Mouse (Mus musculus) heart, postnatal 0 days (tissue): ENCODE data around the gene Ndufb10. TPM values are rescaled to one million over a fixed set of nuclear protein-coding genes. Genes with fewer than 3 reads are reported as not detected.

Experiments used
- ATAC-seq: fragments of 200-750 bp; cut with Nextera tagmentation; 2 replicates; pipeline ENCODE4 v1.8.0; 2017; ENCODE audit warnings: low read depth, moderate number of reproducible peaks, moderate library complexity; ENCODE audit not compliant: insufficient read depth
- DNase-seq: peaks from one replicate; pipeline ENCODE4 v3.0.0-alpha.2; 2016; ENCODE audit warnings: low spot score
- H3K27ac ChIP-seq: fragments of 300-500 bp; sonication (generic); 2 replicates; pipeline ENCODE4 v1.5.1; 2014; ENCODE audit warnings: low read depth, mild to moderate bottlenecking
- H3K27me3 ChIP-seq: fragments of 300-500 bp; sonication (generic); 2 replicates; pipeline ENCODE4 v1.6.1; 2014; ENCODE audit warnings: low read length, mixed read lengths; ENCODE audit not compliant: control insufficient read depth, insufficient read depth
- H3K36me3 ChIP-seq: fragments of 300-500 bp; sonication (generic); replicated peaks from 2 replicates; pipeline ENCODE4 v1.6.1; 2014; ENCODE audit warnings: low read length, mixed read lengths; ENCODE audit not compliant: control insufficient read depth, insufficient read depth
- H3K4me1 ChIP-seq: fragments of 300-500 bp; sonication (generic); 2 replicates; pipeline ENCODE4 v1.6.1; 2014; ENCODE audit warnings: antibody characterized with exemption; ENCODE audit not compliant: control insufficient read depth, insufficient read depth
- H3K4me2 ChIP-seq: fragments of 300-500 bp; sonication (generic); 2 replicates; pipeline ENCODE4 v1.6.1; 2014; ENCODE audit warnings: low read depth, mild to moderate bottlenecking, low read length, moderate library complexity
- H3K4me3 ChIP-seq: fragments of 300-500 bp; sonication (generic); 2 replicates; pipeline ENCODE4 v1.5.1; 2014; ENCODE audit warnings: low read depth, low read length
- H3K9ac ChIP-seq: fragments of 300-500 bp; sonication (generic); replicated peaks from 2 replicates; pipeline ENCODE4 v1.6.1; 2014; ENCODE audit warnings: low read depth, low read length, mixed read lengths
- H3K9me3 ChIP-seq: fragments of 300-500 bp; sonication (generic); replicated peaks from 2 replicates; pipeline ENCODE4 v1.6.1; 2016; ENCODE audit warnings: low read length; ENCODE audit not compliant: control insufficient read depth
- CTCF ChIP-seq: IDR thresholded peaks from 2 replicates; pipeline ENCODE4 v1.5.1; 2016; ENCODE audit warnings: antibody characterized with exemption, control low read depth, low read depth
- EP300 ChIP-seq: IDR thresholded peaks from 2 replicates; pipeline ENCODE4 v1.6.1; 2016; ENCODE audit warnings: antibody characterized with exemption, low read depth
- WGBS: fragments of 180-500 bp; shearing (Covaris S2); extraction: QIAGEN DNeasy Blood & Tissue Kit; methylation state at CpG from one replicate; pipeline ENCODE4 v1.1.7; 2014; 5-methylcytosine and 5-hydroxymethylcytosine counted together
- polyA plus RNA-seq: library from polyadenylated mRNA; unstranded; fragments of >200 nt; fragmentation: Nextera tagmentation; extraction: Ambion mirVana; gene quantifications from 2 replicates; pipeline ENCODE4 v1.2.1, GENCODE M21; 2015
- total RNA-seq: library from RNA; depleted of rRNA; stranded (reverse); fragments of >200 nt; gene quantifications from 2 replicates; pipeline ENCODE4 v1.2.3, GENCODE M21; 2014; ENCODE audit warnings: low replicate concordance; rRNA removed

Gene Ndufb10
- total and polyA plus RNA-seq, 2 experiments from 2014 or later: 667 to 1,293 TPM

GRCm38 (mm10) chr17:24677500-24678080 lies 46.7 kb downstream of the Ndufb10 start:
- no peak overlapping the region for H3K4me2 ChIP-seq
- no peaks in the 10 kb centered on the region for H3K27me3 ChIP-seq
- ATAC-seq (no peak), DNase-seq (no peak)
- no peak overlapping the region for H3K27ac ChIP-seq
- no peak overlapping the region for H3K4me3 ChIP-seq
- 89% methylated on average over 24 of the region's 24 CpGs for WGBS
- no peaks in the 10 kb centered on the region for H3K9me3 ChIP-seq
- peaks cover 3% of the 10 kb centered on the region; the same call in 1 of the 2 replicates for H3K4me1 ChIP-seq
- no peak for TF ChIP-seq CTCF
- no peak for TF ChIP-seq EP300
- H3K9ac ChIP-seq: no peak overlapping the region
- H3K36me3 ChIP-seq: peaks cover 60% of the 10 kb centered on the region

- no peak overlapping the region for H3K9ac ChIP-seq
- peaks cover 11% of the 10 kb centered on the region; the same call in 1 of the 2 replicates for H3K4me1 ChIP-seq
- H3K4me2 ChIP-seq: no peak overlapping the region
- no peaks in the 10 kb centered on the region for H3K27me3 ChIP-seq
- no peak overlapping the region for H3K27ac ChIP-seq
- ATAC-seq (no peak), DNase-seq (no peak)
- no peak overlapping the region for H3K4me3 ChIP-seq
- no peak for TF ChIP-seq CTCF
- no peak for TF ChIP-seq EP300
- 91% methylated on average over 5 of the region's 5 CpGs for WGBS
- no peaks in the 10 kb centered on the region for H3K9me3 ChIP-seq
- peaks cover 53% of the 10 kb centered on the region for H3K36me3 ChIP-seq
These were observed 47.4 kb downstream of the Ndufb10 start for GRCm38 (mm10) chr17:24676877-24677276.

- H3K4me3 ChIP-seq: no peak overlapping the region
- WGBS: 53% methylated on average over 2 of the region's 2 CpGs
- DNase-seq (peak; percentile 43), ATAC-seq (peak; percentile 49; the same call in 1 of the 2 replicates)
- peaks cover 17% of the 10 kb centered on the region for H3K4me1 ChIP-seq
- H3K9me3 ChIP-seq: no peaks in the 10 kb centered on the region
- H3K9ac ChIP-seq: no peak overlapping the region
- no peaks in the 10 kb centered on the region for H3K27me3 ChIP-seq
- H3K27ac ChIP-seq: no peak overlapping the region
- no peak overlapping the region for H3K4me2 ChIP-seq
- H3K36me3 ChIP-seq: peaks cover 48% of the 10 kb centered on the region
- TF ChIP-seq CTCF: peak; percentile 75
- no peak for TF ChIP-seq EP300
These were observed 48.1 kb downstream of the Ndufb10 start for GRCm38 (mm10) chr17:24676187-24676586.

- no peak overlapping the region for H3K4me2 ChIP-seq
- no peaks in the 10 kb centered on the region for H3K9me3 ChIP-seq
- H3K27ac ChIP-seq: no peak overlapping the region
- no peaks in the 10 kb centered on the region for H3K27me3 ChIP-seq
- DNase-seq (no peak), ATAC-seq (no peak)
- no peak overlapping the region for H3K9ac ChIP-seq
- peaks cover 29% of the 10 kb centered on the region for H3K4me1 ChIP-seq
- 47% methylated on average over 7 of the region's 7 CpGs for WGBS
- no peak for TF ChIP-seq EP300
- TF ChIP-seq CTCF: no peak
- H3K36me3 ChIP-seq: peaks cover 29% of the 10 kb centered on the region
- H3K4me3 ChIP-seq: no peak overlapping the region
These were observed 50.0 kb downstream of the Ndufb10 start for GRCm38 (mm10) chr17:24674277-24674676.

GRCm38 (mm10) chr17:24672141-24672540 lies 52.1 kb downstream of the Ndufb10 start:
- DNase-seq (peak; percentile 40), ATAC-seq (no peak)
- peaks cover 32% of the 10 kb centered on the region for H3K4me1 ChIP-seq

More at GRCm38 (mm10) chr17:24672141-24672540, 52.1 kb downstream of the Ndufb10 start:
- no peak for TF ChIP-seq CTCF
- no peak for TF ChIP-seq EP300
- no peak overlapping the region for H3K4me3 ChIP-seq
- H3K27me3 ChIP-seq: no peaks in the 10 kb centered on the region
- no peaks in the 10 kb centered on the region for H3K9me3 ChIP-seq
- H3K4me2 ChIP-seq: peak overlapping the region; percentile 32
- H3K36me3 ChIP-seq: peaks cover 8% of the 10 kb centered on the region
- WGBS: 31% methylated on average over 5 of the region's 5 CpGs
- peak overlapping the region; percentile 33; the same call in 1 of the 2 replicates for H3K27ac ChIP-seq
- H3K9ac ChIP-seq: no peak overlapping the region

Other genes starting within 250 kb of the Ndufb10 start
- gene Mlst8, start 245.4 kb downstream of the Ndufb10 start, total RNA-seq: 12.4 and 44.9 TPM in 2 replicates
- gene Mlst8, start 245.4 kb downstream of the Ndufb10 start, polyA plus RNA-seq: 10.1 and 11.5 TPM in 2 replicates
- gene Caskin1, start 235.9 kb downstream of the Ndufb10 start, total RNA-seq: 0.11 TPM in 1 of 2 replicates, not detected in the other
- gene Caskin1, start 235.9 kb downstream of the Ndufb10 start, polyA plus RNA-seq: 0.14 TPM in 2 replicates
- gene Traf7, start 196.5 kb downstream of the Ndufb10 start, total RNA-seq: 206 and 281 TPM in 2 replicates
- 46.0 and 48.9 TPM in 2 replicates for gene Traf7, start 196.5 kb downstream of the Ndufb10 start, polyA plus RNA-seq
- 0.27 TPM in 1 of 2 replicates, not detected in the other for gene Rab26, start 190.3 kb downstream of the Ndufb10 start, total RNA-seq
- 0.46 and 0.54 TPM in 2 replicates for gene Rab26, start 190.3 kb downstream of the Ndufb10 start, polyA plus RNA-seq
- 44.5 and 57.5 TPM in 2 replicates for gene Pkd1, start 174.6 kb downstream of the Ndufb10 start, total RNA-seq
- gene Pkd1, start 174.6 kb downstream of the Ndufb10 start, polyA plus RNA-seq: 7.1 and 9.8 TPM in 2 replicates
- 55.4 and 88.7 TPM in 2 replicates for gene Tsc2, start 91.8 kb downstream of the Ndufb10 start, total RNA-seq
- gene Tsc2, start 91.8 kb downstream of the Ndufb10 start, polyA plus RNA-seq: 29.2 and 34.4 TPM in 2 replicates
- 3.7 and 10.0 TPM in 2 replicates for gene Nthl1, start 91.8 kb downstream of the Ndufb10 start, total RNA-seq
- 5.7 and 7.3 TPM in 2 replicates for gene Nthl1, start 91.8 kb downstream of the Ndufb10 start, polyA plus RNA-seq
- 87.9 and 118 TPM in 2 replicates for gene Slc9a3r2, start 74.2 kb downstream of the Ndufb10 start, total RNA-seq
- 61.9 and 68.1 TPM in 2 replicates for gene Slc9a3r2, start 74.2 kb downstream of the Ndufb10 start, polyA plus RNA-seq
- gene Npw, start 66.0 kb downstream of the Ndufb10 start, total RNA-seq: not detected in 2 replicates
- gene Npw, start 66.0 kb downstream of the Ndufb10 start, polyA plus RNA-seq: not detected in 2 replicates
- gene Zfp598, start 54.8 kb downstream of the Ndufb10 start, total RNA-seq: 25.4 and 27.5 TPM in 2 replicates
- gene Zfp598, start 54.8 kb downstream of the Ndufb10 start, polyA plus RNA-seq: 7.8 TPM in 2 replicates
- gene Syngr3, start 34.5 kb downstream of the Ndufb10 start, total RNA-seq: not detected in 2 replicates
- 0.16 and 0.49 TPM in 2 replicates for gene Syngr3, start 34.5 kb downstream of the Ndufb10 start, polyA plus RNA-seq
- gene Gfer, start 28.3 kb downstream of the Ndufb10 start, total RNA-seq: 25.1 and 37.3 TPM in 2 replicates
- gene Gfer, start 28.3 kb downstream of the Ndufb10 start, polyA plus RNA-seq: 31.0 and 31.6 TPM in 2 replicates
- gene Noxo1, start 28.2 kb downstream of the Ndufb10 start, total RNA-seq: 0.50 and 2.2 TPM in 2 replicates
- gene Noxo1, start 28.2 kb downstream of the Ndufb10 start, polyA plus RNA-seq: 0.56 and 0.88 TPM in 2 replicates
- 33.9 and 42.2 TPM in 2 replicates for gene Tbl3, start 16.8 kb downstream of the Ndufb10 start, total RNA-seq
- gene Tbl3, start 16.8 kb downstream of the Ndufb10 start, polyA plus RNA-seq: 27.2 and 30.1 TPM in 2 replicates
- gene Rnf151, start 6.4 kb downstream of the Ndufb10 start, total RNA-seq: 6.5 TPM in 1 of 2 replicates, not detected in the other
- not detected in 2 replicates for gene Rnf151, start 6.4 kb downstream of the Ndufb10 start, polyA plus RNA-seq
- 2,967 and 2,982 TPM in 2 replicates for gene Rps2, start 6.4 kb downstream of the Ndufb10 start, total RNA-seq
- gene Rps2, start 6.4 kb downstream of the Ndufb10 start, polyA plus RNA-seq: 722 and 767 TPM in 2 replicates
- 0.54 and 2.1 TPM in 2 replicates for gene Rpl3l, start 3.3 kb upstream of the Ndufb10 start, total RNA-seq
- 7.2 TPM in 2 replicates for gene Rpl3l, start 3.3 kb upstream of the Ndufb10 start, polyA plus RNA-seq
- 28.5 and 41.1 TPM in 2 replicates for gene Msrb1, start 12.2 kb upstream of the Ndufb10 start, total RNA-seq
- gene Msrb1, start 12.2 kb upstream of the Ndufb10 start, polyA plus RNA-seq: 48.7 and 55.7 TPM in 2 replicates
- gene Hs3st6, start 28.5 kb upstream of the Ndufb10 start, total RNA-seq: 0.23 and 3.4 TPM in 2 replicates
- 0.14 TPM in 2 replicates for gene Hs3st6, start 28.5 kb upstream of the Ndufb10 start, polyA plus RNA-seq
- not detected in 2 replicates for gene Meiob, start 79.8 kb upstream of the Ndufb10 start, total RNA-seq
- gene Meiob, start 79.8 kb upstream of the Ndufb10 start, polyA plus RNA-seq: 0.10 TPM in 1 of 2 replicates, not detected in the other
- 79.2 and 129 TPM in 2 replicates for gene Hagh, start 115.7 kb upstream of the Ndufb10 start, total RNA-seq
- gene Hagh, start 115.7 kb upstream of the Ndufb10 start, polyA plus RNA-seq: 114 and 116 TPM in 2 replicates
- gene Fahd1, start 125.9 kb upstream of the Ndufb10 start, total RNA-seq: 37.4 and 60.1 TPM in 2 replicates
- 86.4 and 88.6 TPM in 2 replicates for gene Fahd1, start 125.9 kb upstream of the Ndufb10 start, polyA plus RNA-seq
- gene Igfals, start 141.5 kb upstream of the Ndufb10 start, total RNA-seq: 1.7 TPM in 2 replicates
- gene Igfals, start 141.5 kb upstream of the Ndufb10 start, polyA plus RNA-seq: 0.44 and 0.53 TPM in 2 replicates
- gene Nubp2, start 161.9 kb upstream of the Ndufb10 start, total RNA-seq: 36.6 and 44.9 TPM in 2 replicates
- gene Nubp2, start 161.9 kb upstream of the Ndufb10 start, polyA plus RNA-seq: 29.8 and 31.3 TPM in 2 replicates
- 53.2 and 74.6 TPM in 2 replicates for gene Spsb3, start 162.2 kb upstream of the Ndufb10 start, total RNA-seq
- gene Spsb3, start 162.2 kb upstream of the Ndufb10 start, polyA plus RNA-seq: 35.8 and 40.2 TPM in 2 replicates
- 23.6 and 28.2 TPM in 2 replicates for gene Eme2, start 170.6 kb upstream of the Ndufb10 start, total RNA-seq
- 14.8 and 15.5 TPM in 2 replicates for gene Eme2, start 170.6 kb upstream of the Ndufb10 start, polyA plus RNA-seq
- gene Mrps34, start 170.6 kb upstream of the Ndufb10 start, total RNA-seq: 64.0 and 76.7 TPM in 2 replicates
- 135 and 147 TPM in 2 replicates for gene Mrps34, start 170.6 kb upstream of the Ndufb10 start, polyA plus RNA-seq
- gene Nme3, start 172.0 kb upstream of the Ndufb10 start, total RNA-seq: 58.4 and 60.4 TPM in 2 replicates
- gene Nme3, start 172.0 kb upstream of the Ndufb10 start, polyA plus RNA-seq: 40.8 and 41.1 TPM in 2 replicates
- 57.8 and 65.1 TPM in 2 replicates for gene Mapk8ip3, start 212.5 kb upstream of the Ndufb10 start, total RNA-seq
- 13.1 and 13.3 TPM in 2 replicates for gene Mapk8ip3, start 212.5 kb upstream of the Ndufb10 start, polyA plus RNA-seq
- gene Jpt2, start 236.2 kb upstream of the Ndufb10 start, total RNA-seq: 22.4 and 46.5 TPM in 2 replicates
- 21.2 and 24.4 TPM in 2 replicates for gene Jpt2, start 236.2 kb upstream of the Ndufb10 start, polyA plus RNA-seq